Mouse (Mus musculus): ENCODE measurements around the gene Gm11569. TPM values are rescaled to one million over a fixed set of nuclear protein-coding genes. Genes with fewer than 3 reads are reported as not detected.
"Not testable (repeated sequence)": the region's sequence is repeated elsewhere in the genome, so short reads cannot be mapped to it uniquely, and the experiment has no call there.

The Gm11569 gene
- not detected in 2 replicates for polyA plus RNA-seq (2015; fragmentation: Nextera tagmentation; extraction: Ambion mirVana)

DNA sequence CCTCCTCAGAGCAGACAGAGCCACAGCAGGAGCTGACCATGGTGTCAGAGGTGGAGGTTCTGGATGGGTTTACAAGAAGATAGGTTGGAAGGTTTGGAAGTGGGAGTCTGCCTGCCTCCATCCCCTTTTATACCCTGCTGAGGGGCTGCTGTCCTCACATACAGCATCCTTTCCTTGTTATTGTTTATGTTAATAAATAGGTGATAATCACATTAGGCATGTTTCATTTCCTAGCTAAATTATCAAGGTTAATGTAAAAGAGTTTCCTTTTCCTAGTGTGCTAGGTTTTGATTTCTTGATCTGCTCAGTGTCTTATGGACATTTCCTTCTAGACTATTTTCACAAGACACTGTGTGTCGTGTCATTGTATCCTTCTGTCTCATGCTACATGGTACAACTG lies at the start of gene Gm11569:
Gene Gm11569, minus strand, starts transcription at position 101 of the 400 bp plus-strand sequence.
- WGBS: no CpG with 5 or more reads among the region's 1 CpGs
- not testable (repeated sequence) for H3K36me3 ChIP-seq (ENCODE audit: insufficient read depth, low read length); ATAC-seq (ENCODE audit: low FRiP score, low TSS enrichment)

DNA sequence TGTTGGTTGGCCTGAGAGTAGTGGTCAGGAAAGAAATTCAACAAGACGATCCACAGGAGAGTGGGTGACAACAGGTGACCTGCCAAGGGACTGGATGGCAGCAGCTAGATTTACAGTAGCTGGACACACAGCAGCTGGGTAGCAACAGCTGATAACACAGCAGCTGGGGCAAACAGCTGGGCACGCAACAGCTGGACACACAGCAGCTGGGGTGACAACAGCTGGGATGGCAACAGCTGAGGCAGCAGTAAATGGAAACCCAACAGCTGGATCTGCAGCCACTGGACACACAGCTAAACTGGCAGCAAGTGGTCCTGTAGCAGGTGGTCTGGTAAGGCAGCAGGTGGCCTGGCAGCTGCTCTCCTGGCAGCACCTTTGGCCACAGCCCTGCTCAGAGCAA lies 48.0 kb upstream of the Gm11569 start:
- Histone ChIP-seq H3K4me2 (replicated peaks; ENCODE audit: low read depth, low read length) (no peak overlapping the region), H3K36me3 (ENCODE audit: insufficient read depth, low read length) (no peaks in the 10 kb centered on the region), H3K9ac (replicated peaks; ENCODE audit: low read length) (no peak overlapping the region), H3K4me3 (ENCODE audit: low read length) (no peak overlapping the region), H3K9me3 (ENCODE audit: low read length) (no peaks in the 10 kb centered on the region), H3K4me1 (ENCODE audit: insufficient read depth, low read length) (no peaks in the 10 kb centered on the region), H3K27ac (ENCODE audit: low read length) (no peak overlapping the region), H3K27me3 (ENCODE audit: insufficient read depth, low read length) (no peaks in the 10 kb centered on the region)
- ATAC-seq (ENCODE audit: low FRiP score, low TSS enrichment): no peak
- 75% methylated on average over 2 of the region's 2 CpGs for WGBS

More for the DNA sequence above, at the start of gene Gm11569:
- H3K4me2 ChIP-seq (replicated peaks; ENCODE audit: low read depth, low read length); H3K9ac ChIP-seq (replicated peaks; ENCODE audit: low read length); H3K4me1 ChIP-seq (ENCODE audit: insufficient read depth, low read length); H3K27ac ChIP-seq (ENCODE audit: low read length); H3K9me3 ChIP-seq (ENCODE audit: low read length); H3K4me3 ChIP-seq (ENCODE audit: low read length); H3K27me3 ChIP-seq (ENCODE audit: insufficient read depth, low read length): not testable (repeated sequence)

DNA sequence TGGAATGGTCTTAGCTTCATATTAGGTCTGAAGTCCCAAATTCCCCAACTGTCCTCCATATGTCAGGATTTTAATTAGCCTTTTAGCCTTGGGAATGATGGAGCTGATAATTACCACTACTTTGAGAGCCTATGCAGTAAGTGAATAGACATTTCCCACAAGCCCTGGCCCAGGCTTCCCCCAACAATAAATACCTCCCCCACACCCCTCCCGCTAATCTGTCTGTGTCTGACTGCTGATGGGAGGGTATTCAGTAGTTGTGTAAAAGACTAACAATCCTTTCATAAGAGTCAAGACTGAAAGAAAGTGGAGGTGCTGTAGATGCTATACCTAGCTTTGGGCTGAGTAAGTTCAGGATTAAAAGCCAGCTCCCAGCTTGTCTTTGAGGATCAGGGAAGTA lies 43.5 kb upstream of the Gm11569 start:
- Histone ChIP-seq H3K4me2 (replicated peaks; ENCODE audit: low read depth, low read length) (no peak overlapping the region), H3K27ac (ENCODE audit: low read length) (no peak overlapping the region), H3K36me3 (ENCODE audit: insufficient read depth, low read length) (no peaks in the 10 kb centered on the region), H3K9me3 (ENCODE audit: low read length) (no peaks in the 10 kb centered on the region), H3K27me3 (ENCODE audit: insufficient read depth, low read length) (no peaks in the 10 kb centered on the region), H3K4me3 (ENCODE audit: low read length) (no peak overlapping the region), H3K9ac (replicated peaks; ENCODE audit: low read length) (no peak overlapping the region), H3K4me1 (ENCODE audit: insufficient read depth, low read length) (no peaks in the 10 kb centered on the region)
- 21% methylated on average over 1 of the region's 1 CpGs for WGBS
- no peak for ATAC-seq (ENCODE audit: low FRiP score, low TSS enrichment)

DNA sequence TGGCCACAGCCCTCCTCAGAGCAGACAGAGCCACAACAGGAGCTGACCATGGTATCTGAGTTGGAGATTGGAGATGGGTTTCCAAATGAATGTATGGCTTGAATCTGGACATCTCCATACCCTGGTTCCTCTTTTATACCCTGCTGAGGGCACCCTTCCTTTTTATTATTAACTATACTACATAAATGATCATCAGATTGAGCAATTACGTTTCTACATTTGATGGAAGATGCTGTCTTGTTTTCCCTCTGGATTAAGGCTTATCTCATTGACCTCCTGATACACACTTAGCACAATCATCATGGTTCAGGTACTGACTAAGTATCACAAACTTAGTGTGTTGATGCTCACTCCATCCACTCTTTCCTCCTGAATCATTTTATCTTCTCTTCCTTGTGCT lies 39.2 kb upstream of the Gm11569 start, which contains the start of gene 2300003K06Rik:
Gene 2300003K06Rik, minus strand, starts transcription at position 101 of the 400 bp plus-strand sequence.
- H3K4me3 ChIP-seq (ENCODE audit: low read length): no peak within 1 kb of the TSS
- H3K9me3 ChIP-seq (ENCODE audit: low read length): no peaks in the 10 kb centered on the region
- H3K36me3 ChIP-seq (ENCODE audit: insufficient read depth, low read length): no peaks in the 10 kb centered on the region
- H3K27ac ChIP-seq (ENCODE audit: low read length): no peak within 1 kb of the TSS
- no peak within 1 kb of the TSS for H3K9ac ChIP-seq (replicated peaks; ENCODE audit: low read length)
- no peak within 1 kb of the TSS for H3K4me2 ChIP-seq (replicated peaks; ENCODE audit: low read depth, low read length)
- no peaks in the 10 kb centered on the region for H3K27me3 ChIP-seq (ENCODE audit: insufficient read depth, low read length)
- WGBS: 86% methylated on average over 1 of the region's 1 CpGs
- no peaks in the 10 kb centered on the region for H3K4me1 ChIP-seq (ENCODE audit: insufficient read depth, low read length)
- ATAC-seq (ENCODE audit: low FRiP score, low TSS enrichment): no peak

DNA sequence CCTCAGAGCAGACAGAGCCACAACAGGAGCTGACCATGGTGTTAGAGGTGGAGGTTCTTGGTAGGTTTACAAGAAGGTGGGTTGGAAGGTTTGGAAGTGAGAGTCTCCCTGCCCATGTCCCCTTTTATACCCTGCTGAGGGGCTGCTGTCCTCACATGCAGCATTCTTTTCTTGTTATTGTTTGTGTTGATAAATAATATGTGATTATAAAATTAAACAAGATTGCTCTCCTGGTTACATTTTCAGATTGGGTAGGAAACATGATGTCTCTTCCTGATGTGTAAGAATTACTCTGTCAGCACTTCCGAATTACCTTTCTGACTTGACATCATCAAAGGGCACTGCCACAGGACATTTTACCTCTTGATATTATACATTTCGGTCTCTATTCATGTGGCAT lies 16.8 kb upstream of the Gm11569 start, which contains the start of gene Gm11564:
Gene Gm11564, minus strand, starts transcription at position 101 of the 400 bp plus-strand sequence.
- H3K9ac ChIP-seq (replicated peaks; ENCODE audit: low read length); H3K4me1 ChIP-seq (ENCODE audit: insufficient read depth, low read length); H3K27ac ChIP-seq (ENCODE audit: low read length); H3K4me2 ChIP-seq (replicated peaks; ENCODE audit: low read depth, low read length); H3K36me3 ChIP-seq (ENCODE audit: insufficient read depth, low read length); H3K4me3 ChIP-seq (ENCODE audit: low read length); H3K9me3 ChIP-seq (ENCODE audit: low read length); ATAC-seq (ENCODE audit: low FRiP score, low TSS enrichment); H3K27me3 ChIP-seq (ENCODE audit: insufficient read depth, low read length): not testable (repeated sequence)
- WGBS: 81% methylated on average over 2 of the region's 2 CpGs

DNA sequence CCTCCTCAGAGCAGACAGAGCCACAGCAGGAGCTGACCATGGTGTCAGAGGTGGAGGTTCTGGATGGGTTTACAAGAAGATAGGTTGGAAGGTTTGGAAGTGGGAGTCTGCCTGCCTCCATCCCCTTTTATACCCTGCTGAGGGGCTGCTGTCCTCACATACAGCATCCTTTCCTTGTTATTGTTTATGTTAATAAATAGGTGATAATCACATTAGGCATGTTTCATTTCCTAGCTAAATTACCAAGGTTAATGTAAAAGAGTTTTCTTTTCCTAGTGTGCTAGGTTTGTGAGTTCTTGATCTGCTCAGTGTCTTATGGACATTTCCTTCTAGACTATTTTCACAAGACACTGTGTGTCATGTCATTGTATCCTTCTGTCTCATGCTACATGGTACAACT lies 11.1 kb upstream of the Gm11569 start, which contains the start of gene Krtap4-13:
Gene Krtap4-13, minus strand, starts transcription at position 101 of the 400 bp plus-strand sequence.
- not testable (repeated sequence) for H3K4me3 ChIP-seq (ENCODE audit: low read length); H3K27me3 ChIP-seq (ENCODE audit: insufficient read depth, low read length); H3K9me3 ChIP-seq (ENCODE audit: low read length); H3K36me3 ChIP-seq (ENCODE audit: insufficient read depth, low read length); H3K9ac ChIP-seq (replicated peaks; ENCODE audit: low read length); H3K4me1 ChIP-seq (ENCODE audit: insufficient read depth, low read length); H3K4me2 ChIP-seq (replicated peaks; ENCODE audit: low read depth, low read length); ATAC-seq (ENCODE audit: low FRiP score, low TSS enrichment); H3K27ac ChIP-seq (ENCODE audit: low read length)

DNA sequence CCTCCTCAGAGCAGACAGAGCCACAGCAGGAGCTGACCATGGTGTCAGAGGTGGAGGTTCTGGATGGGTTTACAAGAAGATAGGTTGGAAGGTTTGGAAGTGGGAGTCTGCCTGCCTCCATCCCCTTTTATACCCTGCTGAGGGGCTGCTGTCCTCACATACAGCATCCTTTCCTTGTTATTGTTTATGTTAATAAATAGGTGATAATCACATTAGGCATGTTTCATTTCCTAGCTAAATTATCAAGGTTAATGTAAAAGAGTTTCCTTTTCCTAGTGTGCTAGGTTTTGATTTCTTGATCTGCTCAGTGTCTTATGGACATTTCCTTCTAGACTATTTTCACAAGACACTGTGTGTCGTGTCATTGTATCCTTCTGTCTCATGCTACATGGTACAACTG lies 5.6 kb upstream of the Gm11569 start, which contains the start of gene Gm11554:
Gene Gm11554, minus strand, starts transcription at position 101 of the 400 bp plus-strand sequence.
- not testable (repeated sequence) for ATAC-seq (ENCODE audit: low FRiP score, low TSS enrichment); H3K27me3 ChIP-seq (ENCODE audit: insufficient read depth, low read length); H3K4me1 ChIP-seq (ENCODE audit: insufficient read depth, low read length); H3K9me3 ChIP-seq (ENCODE audit: low read length); H3K9ac ChIP-seq (replicated peaks; ENCODE audit: low read length); H3K4me2 ChIP-seq (replicated peaks; ENCODE audit: low read depth, low read length); H3K27ac ChIP-seq (ENCODE audit: low read length); H3K36me3 ChIP-seq (ENCODE audit: insufficient read depth, low read length); H3K4me3 ChIP-seq (ENCODE audit: low read length)
- WGBS: no CpG with 5 or more reads among the region's 1 CpGs

DNA sequence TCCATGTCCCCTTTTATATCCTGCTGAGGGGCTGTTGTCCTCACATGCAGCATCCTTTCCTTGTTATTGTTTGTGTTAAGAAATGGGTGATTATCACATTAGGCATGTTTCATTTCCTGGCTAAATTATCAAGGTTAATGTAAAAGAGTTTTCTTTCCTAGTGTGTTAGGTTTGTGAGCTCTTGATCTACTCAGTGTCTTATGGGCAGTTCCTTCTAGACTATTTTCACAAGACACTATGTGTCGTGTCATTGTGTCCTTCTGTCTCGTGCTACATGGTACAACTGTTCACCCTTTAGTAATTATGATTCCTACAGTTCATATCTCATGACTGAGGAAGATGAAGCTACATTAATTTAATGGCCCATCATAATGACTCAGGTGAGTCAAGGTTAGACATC lies 5.4 kb downstream of the Gm11569 start, which contains the start of gene Gm11596:
Gene Gm11596, minus strand, starts transcription at position 101 of the 400 bp plus-strand sequence.
- 84% methylated on average over 2 of the region's 2 CpGs for WGBS
- no peaks in the 10 kb centered on the region for H3K36me3 ChIP-seq (ENCODE audit: insufficient read depth, low read length)
- H3K27ac ChIP-seq (ENCODE audit: low read length): no peak within 1 kb of the TSS
- no peak for ATAC-seq (ENCODE audit: low FRiP score, low TSS enrichment)
- no peaks in the 10 kb centered on the region for H3K27me3 ChIP-seq (ENCODE audit: insufficient read depth, low read length)
- H3K4me2 ChIP-seq (replicated peaks; ENCODE audit: low read depth, low read length): no peak within 1 kb of the TSS
- no peaks in the 10 kb centered on the region for H3K4me1 ChIP-seq (ENCODE audit: insufficient read depth, low read length)
- no peaks in the 10 kb centered on the region for H3K9me3 ChIP-seq (ENCODE audit: low read length)
- H3K4me3 ChIP-seq (ENCODE audit: low read length): no peak within 1 kb of the TSS
- no peak within 1 kb of the TSS for H3K9ac ChIP-seq (replicated peaks; ENCODE audit: low read length)

DNA sequence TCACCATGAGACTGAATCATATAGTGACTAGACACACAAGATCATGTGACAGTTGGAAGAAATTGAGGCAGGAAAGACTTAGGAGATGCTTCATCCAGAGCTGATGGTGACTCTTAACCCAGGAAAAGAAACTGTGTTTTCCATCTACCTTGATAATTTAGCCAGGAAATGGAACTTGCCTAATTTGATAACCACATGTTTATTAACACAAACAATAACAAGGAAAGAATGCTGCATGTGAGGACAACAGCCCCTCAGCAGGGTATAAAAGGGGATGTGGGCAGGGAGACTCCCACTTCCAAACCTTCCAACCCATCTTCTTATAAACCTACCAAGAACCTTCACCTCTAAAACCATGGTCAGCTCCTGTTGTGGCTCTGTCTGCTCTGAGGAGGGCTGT lies 13.8 kb downstream of the Gm11569 start, which contains the start of gene Krtap4-9:
Gene Krtap4-9, plus strand, starts transcription at position 301 of the 400 bp plus-strand sequence.
- H3K4me1 ChIP-seq (ENCODE audit: insufficient read depth, low read length); ATAC-seq (ENCODE audit: low FRiP score, low TSS enrichment); H3K4me2 ChIP-seq (replicated peaks; ENCODE audit: low read depth, low read length); H3K36me3 ChIP-seq (ENCODE audit: insufficient read depth, low read length); H3K4me3 ChIP-seq (ENCODE audit: low read length); H3K27ac ChIP-seq (ENCODE audit: low read length); H3K27me3 ChIP-seq (ENCODE audit: insufficient read depth, low read length); H3K9ac ChIP-seq (replicated peaks; ENCODE audit: low read length); H3K9me3 ChIP-seq (ENCODE audit: low read length): not testable (repeated sequence)

DNA sequence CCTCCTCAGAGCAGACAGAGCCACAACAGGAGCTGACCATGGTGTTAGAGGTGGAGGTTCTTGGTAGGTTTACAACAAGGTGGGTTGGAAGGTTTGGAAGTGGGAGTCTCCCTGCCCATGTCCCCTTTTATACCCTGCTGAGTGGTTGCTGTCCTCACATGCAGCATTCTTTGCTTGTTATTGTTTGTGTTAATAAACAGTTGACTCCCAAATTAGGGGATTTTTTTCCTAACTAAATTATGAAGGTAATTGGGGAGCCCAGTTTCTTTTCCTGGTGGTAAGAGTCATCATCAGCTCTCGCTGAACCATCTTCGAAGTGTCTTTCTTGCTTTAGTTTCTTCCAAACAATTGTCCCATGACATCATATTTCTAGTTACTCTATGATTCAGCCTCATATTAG lies 18.1 kb downstream of the Gm11569 start, which contains the start of gene Krtap4-8:
Gene Krtap4-8, minus strand, starts transcription at position 101 of the 400 bp plus-strand sequence.
- Histone ChIP-seq H3K27me3 (ENCODE audit: insufficient read depth, low read length) (no peaks in the 10 kb centered on the region), H3K9me3 (ENCODE audit: low read length) (no peaks in the 10 kb centered on the region), H3K9ac (replicated peaks; ENCODE audit: low read length) (no peak within 1 kb of the TSS), H3K4me3 (ENCODE audit: low read length) (no peak within 1 kb of the TSS), H3K36me3 (ENCODE audit: insufficient read depth, low read length) (no peaks in the 10 kb centered on the region), H3K4me2 (replicated peaks; ENCODE audit: low read depth, low read length) (no peak within 1 kb of the TSS), H3K4me1 (ENCODE audit: insufficient read depth, low read length) (peaks cover 3% of the 10 kb centered on the region; the same call in 1 of the 2 replicates), H3K27ac (ENCODE audit: low read length) (no peak within 1 kb of the TSS)
- ATAC-seq (ENCODE audit: low FRiP score, low TSS enrichment): no peak
- WGBS: 95% methylated on average over 2 of the region's 2 CpGs
